Mouse (Mus musculus) 416B (cell line): ENCODE results near the gene Pgs1.

Experiments used
- DNase-seq: peaks from one replicate; pipeline ENCODE4 v3.0.0; 2011; ENCODE audit warnings: low read depth

Gene Pgs1

DNA sequence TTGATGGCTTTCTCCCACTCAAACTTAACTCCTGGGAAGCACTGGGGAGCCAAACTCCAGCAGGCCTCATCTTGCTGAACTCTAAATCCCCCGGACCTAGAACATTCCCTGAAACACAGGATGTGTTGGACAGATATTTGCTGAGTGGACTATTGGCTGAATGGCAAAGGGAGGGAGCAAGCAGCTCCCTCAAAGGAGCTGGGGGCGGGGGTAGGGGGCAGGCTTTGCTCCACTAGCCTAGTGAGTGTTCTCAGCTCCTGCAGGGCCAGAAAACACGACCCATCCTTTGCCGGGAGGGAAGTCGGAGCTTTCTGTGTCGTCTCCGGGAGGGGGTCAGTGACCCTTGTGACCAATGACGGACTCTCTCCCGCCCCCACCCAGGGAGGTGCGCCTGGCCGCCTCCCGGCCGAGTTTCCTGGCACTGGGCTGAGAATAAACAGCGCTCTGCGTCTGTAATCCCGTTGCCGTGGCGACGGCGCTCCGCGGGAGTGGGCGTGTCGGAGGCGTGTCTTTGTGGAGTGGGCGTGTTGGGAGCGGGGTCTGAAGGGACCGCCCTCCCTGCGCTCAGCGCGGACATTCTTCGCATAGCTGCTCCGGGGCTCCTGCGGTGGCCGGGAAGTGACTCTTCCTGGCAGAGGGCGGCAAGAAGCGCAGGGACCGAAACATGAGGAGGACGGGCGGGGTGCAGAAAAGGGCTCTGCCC lies 22.9 kb upstream of the Pgs1 start:
- DNase-seq: peak; percentile 96

GRCm38 (mm10) chr11:117963872-117964271 lies 22.2 kb upstream of the Pgs1 start:
- no peak for DNase-seq

DNA sequence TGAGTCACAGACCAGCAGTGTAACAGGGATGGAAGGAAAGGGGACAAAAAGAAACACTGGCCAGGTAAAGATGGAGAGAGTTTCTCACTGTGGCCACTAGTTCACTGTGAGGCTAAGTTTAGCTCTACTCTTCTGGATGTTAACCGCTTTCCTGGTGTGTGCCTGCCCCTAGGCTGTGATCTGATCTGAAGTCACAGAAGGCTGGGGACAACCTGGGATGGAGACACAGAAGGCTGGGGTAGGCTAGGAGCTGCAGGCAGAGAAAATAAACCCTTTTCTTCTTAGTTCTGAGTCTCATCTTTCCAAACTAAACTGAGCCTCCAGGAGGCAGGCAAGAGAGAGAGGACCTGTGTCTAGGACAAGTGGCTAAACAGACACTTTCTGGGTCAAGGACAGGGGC lies 21.8 kb upstream of the Pgs1 start:
- peak; percentile 61 for DNase-seq

GRCm38 (mm10) chr11:117965052-117965451 lies 21.0 kb upstream of the Pgs1 start:
- no peak for DNase-seq

- peak; percentile 53 for DNase-seq
These were observed 20.5 kb upstream of the Pgs1 start for GRCm38 (mm10) chr11:117965561-117965981.

DNA sequence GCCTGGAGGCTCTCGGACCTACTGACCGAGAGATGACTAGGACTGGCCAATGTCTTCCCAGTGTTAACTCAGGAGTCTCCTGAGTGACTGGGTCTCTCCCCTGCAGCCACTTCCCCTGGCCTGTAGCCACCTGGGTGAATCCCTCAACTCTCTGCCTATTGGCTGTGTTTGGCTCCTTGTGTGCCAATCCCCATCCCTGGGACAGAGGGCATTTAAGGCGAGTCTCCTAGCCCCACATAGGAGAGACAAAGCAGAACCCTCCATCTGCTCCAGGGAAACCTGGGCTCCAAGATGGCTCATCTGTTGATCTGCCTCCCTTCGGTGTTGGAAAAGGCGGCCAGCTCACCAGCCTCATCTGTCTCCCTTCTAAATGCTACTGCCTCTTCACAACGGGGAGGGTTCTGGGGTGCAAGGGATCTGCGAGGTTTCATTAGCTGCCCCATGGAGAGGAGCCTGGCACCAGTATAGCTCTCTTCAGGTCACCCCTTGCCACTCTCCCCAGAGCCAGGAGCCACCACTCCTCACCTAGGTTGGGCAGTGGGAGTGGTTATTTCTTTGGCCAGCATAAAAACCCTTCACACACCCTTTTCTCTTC lies 19.5 kb upstream of the Pgs1 start:
- no peak for DNase-seq

DNA sequence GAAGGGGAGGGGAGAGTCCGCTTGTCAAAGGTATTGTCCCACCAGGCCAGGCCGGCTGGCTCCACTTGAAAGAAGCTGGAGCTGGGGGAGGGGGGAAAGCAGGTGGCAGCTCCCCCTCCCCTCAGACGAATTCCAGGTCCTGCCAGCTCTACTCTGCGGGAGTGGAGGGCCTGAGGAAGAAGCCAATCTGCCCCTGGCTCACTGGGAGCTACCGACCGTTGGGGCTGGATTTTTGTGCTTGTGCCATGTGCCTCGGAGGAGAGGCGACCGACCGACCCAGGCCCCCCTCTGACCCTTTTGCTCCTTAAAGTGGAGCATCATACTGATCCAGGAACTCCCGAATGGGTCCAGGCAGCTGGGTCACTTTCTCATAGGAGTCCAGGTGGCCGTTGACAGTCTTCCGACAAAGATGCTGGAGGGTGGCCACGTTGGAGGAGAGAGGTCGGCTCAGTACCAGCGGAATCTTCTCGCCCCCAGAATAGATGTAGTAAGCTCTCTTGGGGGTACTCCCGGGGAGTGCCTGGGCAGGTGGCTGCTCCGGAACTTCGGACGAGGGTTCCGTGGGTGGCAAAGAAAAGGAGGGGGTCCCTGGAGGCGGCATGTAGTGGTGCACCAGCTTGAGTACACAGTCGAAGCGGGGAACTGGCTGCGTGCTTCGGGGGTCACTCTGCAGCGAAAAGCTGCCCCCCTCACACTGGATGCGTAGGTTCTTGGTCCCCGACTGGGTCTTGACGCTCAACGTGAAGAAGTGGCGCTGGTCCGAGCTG lies 18.7 kb upstream of the Pgs1 start:
- no peak for DNase-seq

GRCm38 (mm10) chr11:117968016-117968671 lies 17.9 kb upstream of the Pgs1 start:
- DNase-seq: no peak

DNA sequence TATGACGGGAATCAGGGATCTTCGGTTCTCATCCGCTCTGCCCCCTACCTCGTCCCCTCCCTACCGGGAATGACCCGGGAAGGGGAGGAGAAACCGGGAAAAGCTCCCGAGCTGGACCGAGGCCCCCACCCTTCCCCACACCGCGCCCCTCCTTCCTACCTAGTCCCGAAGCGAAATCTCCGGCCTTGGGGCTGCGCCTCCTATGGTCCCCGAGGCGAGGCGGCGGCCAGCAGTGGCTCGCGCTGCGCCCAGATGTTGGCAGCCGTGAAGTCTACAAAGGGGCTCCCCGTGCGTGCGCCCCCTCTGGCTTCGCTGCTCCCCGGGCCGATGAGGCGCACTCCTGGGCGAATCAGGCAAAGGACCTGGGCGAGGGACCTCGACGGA lies 17.4 kb upstream of the Pgs1 start:
- DNase-seq: no peak

GRCm38 (mm10) chr11:117969100-117969944 lies 16.8 kb upstream of the Pgs1 start:
- peak; percentile 97 for DNase-seq

DNA sequence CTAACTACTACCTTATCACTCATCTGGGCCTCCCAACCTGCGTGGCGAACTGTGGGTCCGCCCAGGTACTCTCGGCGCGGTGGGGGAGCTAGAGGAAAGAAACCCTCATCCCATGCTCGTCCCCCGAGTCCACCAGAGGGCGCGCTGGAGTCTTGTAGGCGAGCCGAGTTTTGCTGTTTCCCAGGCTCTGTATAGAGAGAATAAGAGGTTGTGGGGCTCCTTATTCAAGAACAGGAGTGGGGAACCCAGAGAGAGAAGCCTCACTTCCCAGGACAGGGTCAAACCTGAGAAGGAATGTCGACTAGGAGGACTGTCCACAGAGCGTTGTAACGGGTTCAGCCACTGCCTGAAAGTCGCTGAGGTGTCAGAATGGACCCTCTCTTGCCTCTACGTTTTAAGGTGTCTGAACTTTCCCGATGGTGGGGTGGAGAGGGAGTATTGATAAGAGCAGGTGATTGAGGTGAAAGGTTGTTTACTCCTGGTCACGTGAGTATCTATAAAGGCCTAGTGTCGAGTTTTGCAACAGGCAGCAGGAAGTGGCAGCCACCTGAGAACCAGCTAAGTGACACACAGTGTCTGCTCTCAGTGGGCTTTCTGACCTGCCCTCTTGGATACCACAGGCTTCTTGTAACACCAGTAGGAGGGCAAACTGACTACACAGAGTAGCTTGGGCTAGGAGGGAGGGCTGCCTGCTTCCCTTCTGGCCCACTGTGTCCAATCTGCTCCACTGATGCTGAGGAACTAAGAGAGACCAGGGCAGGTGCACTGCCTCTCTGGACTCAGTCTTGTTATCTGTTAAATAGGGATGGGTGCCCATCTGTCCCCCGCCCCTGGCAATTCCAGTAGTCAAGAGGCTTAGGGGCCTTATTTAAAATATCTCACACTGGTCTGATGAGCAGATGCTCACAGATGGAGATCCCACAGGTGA lies 15.9 kb upstream of the Pgs1 start, which contains the start of gene Socs3:
Socs3 (minus strand) TSS at position 103 of the 928 bp plus-strand sequence.
- peak; percentile 85 for DNase-seq

GRCm38 (mm10) chr11:117971100-117971499 lies 15.0 kb upstream of the Pgs1 start:
- no peak for DNase-seq

DNA sequence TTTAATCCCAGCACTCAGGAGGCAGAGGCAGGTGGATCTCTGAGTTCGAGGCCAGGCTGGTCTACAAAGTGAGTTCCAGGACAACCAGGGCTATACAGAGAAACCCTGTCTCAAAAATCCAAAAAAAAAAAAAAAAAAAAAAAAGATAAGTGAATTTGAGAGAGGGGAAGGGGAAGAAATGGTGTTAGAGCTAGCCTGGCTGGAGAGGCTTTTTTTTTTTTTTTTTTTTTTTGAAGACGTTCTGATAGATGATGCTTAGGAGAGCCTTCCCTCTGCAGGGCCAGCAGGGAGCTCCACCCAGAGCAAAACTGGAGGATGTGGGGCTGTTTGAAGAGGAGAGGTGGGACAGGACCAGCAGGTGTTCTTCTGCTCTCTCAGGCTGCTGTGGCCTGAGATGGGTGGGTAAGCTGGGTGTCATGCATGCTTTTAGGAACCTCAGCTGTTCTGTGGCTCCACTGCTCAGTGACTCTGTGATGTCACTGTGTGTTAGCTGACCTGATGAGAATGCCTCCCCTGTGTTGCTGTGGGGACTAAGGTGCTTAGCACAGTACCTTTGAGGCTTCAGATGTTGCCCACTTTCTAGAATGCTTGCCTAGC lies 14.3 kb upstream of the Pgs1 start:
- DNase-seq: no peak

DNA sequence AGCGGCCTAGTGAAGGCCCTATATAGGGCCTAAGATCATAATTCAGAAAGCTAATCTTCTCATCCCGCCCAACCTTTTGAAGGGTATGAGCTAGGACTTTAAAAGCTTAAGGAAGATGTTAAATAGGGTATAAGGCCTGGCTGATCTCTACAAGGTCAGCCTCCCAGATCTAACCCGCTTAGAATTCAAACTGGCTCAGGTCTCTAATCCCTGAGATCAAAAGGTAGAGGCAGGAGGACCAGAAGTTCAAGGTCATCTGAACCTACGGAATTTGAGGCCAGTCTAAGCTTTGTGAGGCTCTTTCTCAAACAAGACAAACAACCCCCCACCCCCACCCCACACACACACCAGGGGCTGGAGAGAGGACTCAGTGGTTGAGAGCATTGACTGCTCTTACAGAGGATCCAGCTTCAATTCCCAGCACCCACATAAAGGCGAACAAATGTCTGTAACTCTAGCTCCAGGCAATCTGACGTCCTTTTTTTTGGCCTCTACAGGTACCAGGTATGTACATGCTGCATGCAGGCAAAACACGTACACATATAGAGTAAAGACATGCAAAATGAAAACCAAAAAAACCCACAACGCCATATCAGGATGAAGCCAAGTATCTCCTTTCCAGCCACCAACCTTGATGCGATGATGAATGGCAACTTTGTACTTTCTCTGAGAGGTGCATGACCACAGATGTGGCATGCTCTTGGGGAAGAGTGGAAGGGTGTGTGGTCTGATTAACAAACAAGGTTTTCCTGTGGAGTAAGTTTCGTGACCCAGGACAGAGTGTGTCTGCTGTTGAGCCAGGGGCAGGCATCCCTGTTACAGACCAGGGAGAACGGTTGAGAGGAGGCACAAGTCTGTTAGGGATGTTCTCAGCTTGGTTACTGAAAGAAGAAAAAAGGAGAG lies 13.2 kb upstream of the Pgs1 start:
- DNase-seq: peak; percentile 83

GRCm38 (mm10) chr11:117973569-117973968 lies 12.5 kb upstream of the Pgs1 start:
- no peak for DNase-seq

- peak; percentile 81 for DNase-seq
These were observed 11.6 kb upstream of the Pgs1 start for GRCm38 (mm10) chr11:117974327-117975125.

DNA sequence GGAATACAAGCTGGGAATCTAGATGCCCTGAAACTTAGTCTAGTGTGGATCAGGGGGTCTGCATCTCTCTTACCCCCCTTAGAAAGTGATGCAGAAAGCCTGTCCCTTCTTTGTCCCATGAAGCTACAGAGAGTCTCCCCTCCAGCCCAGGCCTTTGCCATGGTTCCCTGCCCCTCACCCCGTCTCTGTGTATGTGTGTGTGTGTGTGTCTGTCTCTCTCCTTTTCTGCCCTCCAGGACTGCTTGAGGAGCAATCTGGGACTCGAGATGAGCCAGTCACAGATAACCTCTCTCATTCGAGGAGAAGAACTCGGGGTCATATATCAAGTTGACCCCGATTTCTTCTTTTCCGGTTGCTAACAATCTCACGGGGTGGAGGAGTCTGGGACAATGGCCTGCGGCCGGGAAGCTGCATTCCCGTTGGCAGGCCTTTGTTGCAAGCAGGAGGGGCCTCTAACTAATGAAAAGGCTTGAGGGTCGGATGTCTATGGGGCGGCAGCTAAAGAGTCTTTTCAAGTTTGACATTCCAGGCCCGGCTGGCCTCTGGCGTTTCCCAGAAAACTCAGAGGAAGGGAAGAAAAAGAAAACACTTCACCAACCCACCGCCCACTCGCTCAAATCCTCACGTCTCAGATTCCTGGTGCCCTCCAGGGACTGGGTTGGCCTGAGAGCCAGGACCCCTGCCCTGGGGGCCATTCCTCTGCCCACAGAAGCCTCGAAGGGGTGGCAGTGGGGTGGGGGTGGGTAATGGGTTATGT lies 10.7 kb upstream of the Pgs1 start:
- DNase-seq: no peak
